Mouse (Mus musculus) testis, postnatal 10 days (tissue): ENCODE measurements around the gene Pax2.
"Not testable (repeated sequence)": the region's sequence is repeated elsewhere in the genome, so short reads cannot be mapped to it uniquely, and the experiment has no call there.

Experiments
- DNase-seq: peaks from one replicate; pipeline ENCODE4 v3.0.0; 2021; ENCODE audit warnings: low spot score

The Pax2 gene

GRCm38 (mm10) chr19:44835931-44836861 is 80.4 kb downstream of the Pax2 start:
- peak; percentile 49 for DNase-seq

GRCm38 (mm10) chr19:44837426-44838205 is 81.8 kb downstream of the Pax2 start:
- peak; percentile 68 for DNase-seq

- DNase-seq = no peak
Observed at GRCm38 (mm10) chr19:44838321-44838720, 82.5 kb downstream of the Pax2 start.

GRCm38 (mm10) chr19:44842661-44843060 is 86.8 kb downstream of the Pax2 start:
- not testable (repeated sequence) for DNase-seq

- DNase-seq = no peak
Observed at GRCm38 (mm10) chr19:44849465-44849864, 93.6 kb downstream of the Pax2 start.

- no peak for DNase-seq
Observed at GRCm38 (mm10) chr19:44858671-44859070, 102.8 kb downstream of the Pax2 start.

GRCm38 (mm10) chr19:44868766-44869165 is 112.9 kb downstream of the Pax2 start:
- no peak for DNase-seq

- no peak for DNase-seq
Observed at GRCm38 (mm10) chr19:44874186-44874898, 118.5 kb downstream of the Pax2 start.

GRCm38 (mm10) chr19:44874928-44875327 is 119.1 kb downstream of the Pax2 start:
- DNase-seq = no peak

- no peak for DNase-seq
Observed at GRCm38 (mm10) chr19:44875718-44876117, 119.9 kb downstream of the Pax2 start.

- DNase-seq = no peak
Observed at GRCm38 (mm10) chr19:44876529-44876928, 120.7 kb downstream of the Pax2 start.

GRCm38 (mm10) chr19:44882552-44883024 is 126.7 kb downstream of the Pax2 start:
- DNase-seq = peak; percentile 53

GRCm38 (mm10) chr19:44884331-44884730 is 128.5 kb downstream of the Pax2 start:
- DNase-seq = peak; percentile 37

GRCm38 (mm10) chr19:44886475-44886874 is 130.6 kb downstream of the Pax2 start:
- no peak for DNase-seq
